Mouse (Mus musculus): ENCODE data around the gene Paxbp1. TPM values are rescaled to one million over a fixed set of nuclear protein-coding genes. Genes with fewer than 3 reads are reported as not detected.

The Paxbp1 gene
- 100 to 1,000 TPM; 113 to 117 TPM for total RNA-seq (2023)

GRCm38 (mm10) chr16:91044270-91045182 lies at the start of gene Paxbp1:
Paxbp1 (minus strand) TSS chr16:91044543.

GRCm38 (mm10) chr16:91011021-91011683 lies 33.2 kb downstream of the Paxbp1 start, which contains the start of gene Synj1:
Synj1 (minus strand) TSS chr16:91011308.

Other genes with a start within 250 kb of the Paxbp1 start
- gene Urb1, start 234.1 kb downstream of the Paxbp1 start, total RNA-seq (2023) = 10 to 100 TPM; 10.8 to 11.6 TPM
- gene Eva1c, start 217.8 kb downstream of the Paxbp1 start, total RNA-seq (2023) = under 1 TPM; 0.49 to 0.58 TPM
- gene Cfap298, start 109.4 kb downstream of the Paxbp1 start, total RNA-seq (2023) = 1 to 10 TPM; 5.2 to 7.1 TPM
- gene Synj1, start 33.2 kb downstream of the Paxbp1 start, total RNA-seq (2023) = 100 to 1,000 TPM; 214 to 236 TPM
- gene 4932438H23Rik, start 50.6 kb upstream of the Paxbp1 start, total RNA-seq (2023) = not detected
- gene Olig2, start 180.9 kb upstream of the Paxbp1 start, total RNA-seq (2023) = not detected
- gene Olig1, start 225.2 kb upstream of the Paxbp1 start, total RNA-seq (2023) = not detected